Mouse (Mus musculus) E14TG2a.4 (cell line): ENCODE results near the gene Hfm1.

Source experiments
- H3K27me3 ChIP-seq: 2 replicates; pipeline ENCODE4 v1.6.1; 2014; ENCODE audit warnings: low read length, control low read depth; ENCODE audit not compliant: insufficient read depth
- H3K36me3 ChIP-seq: 2 replicates; pipeline ENCODE4 v1.6.1; 2014; ENCODE audit warnings: low read length, control low read depth; ENCODE audit not compliant: insufficient read depth
- H3K4me1 ChIP-seq: replicated peaks from 2 replicates; pipeline ENCODE4 v1.6.1; 2014; ENCODE audit warnings: low read depth, low read length, control low read depth
- H3K4me3 ChIP-seq: replicated peaks from 2 replicates; pipeline ENCODE4 v1.5.1; 2014; ENCODE audit warnings: mild to moderate bottlenecking, low read length
- H3K9me3 ChIP-seq: 2 replicates; pipeline ENCODE4 v1.6.1; 2014; ENCODE audit warnings: low read length, control low read depth
- CTCF ChIP-seq: conservative IDR thresholded peaks from 2 replicates; pipeline ENCODE4 v1.5.1; 2014; ENCODE audit warnings: low read length
- NANOG ChIP-seq: IDR thresholded peaks from 2 replicates; pipeline ENCODE4 v1.6.1; 2014; ENCODE audit warnings: borderline replicate concordance, low read length, mixed read lengths
- POU5F1 ChIP-seq: IDR thresholded peaks from 2 replicates; pipeline ENCODE4 v1.6.1; 2014; ENCODE audit warnings: low read length, borderline replicate concordance

The Hfm1 gene

GRCm38 (mm10) chr5:106925488-106926368, at the start of gene Hfm1:
TSS of gene Hfm1 (minus strand) at chr5:106926321.
- TF ChIP-seq POU5F1 = no peak
- no peak for TF ChIP-seq CTCF
- no peak for TF ChIP-seq NANOG
- H3K27me3 ChIP-seq = peaks cover 8% of the 10 kb centered on the region
- H3K4me1 ChIP-seq = no peaks in the 10 kb centered on the region; the same call in 1 of the 2 replicates

GRCm38 (mm10) chr5:106973883-106974282, 47.8 kb upstream of the Hfm1 start:
- Histone ChIP-seq H3K36me3 (peaks cover 95% of the 10 kb centered on the region), H3K27me3 (no peaks in the 10 kb centered on the region), H3K4me1 (no peaks in the 10 kb centered on the region), H3K4me3 (no peak overlapping the region), H3K9me3 (no peaks in the 10 kb centered on the region)
- TF ChIP-seq NANOG (no peak), CTCF (no peak), POU5F1 (no peak)

More at GRCm38 (mm10) chr5:106925488-106926368, at the start of gene Hfm1:
- Histone ChIP-seq H3K4me3 (peak within 1 kb of the TSS; percentile 75), H3K9me3 (no peaks in the 10 kb centered on the region), H3K36me3 (no peaks in the 10 kb centered on the region)

GRCm38 (mm10) chr5:106967578-106967977, 41.5 kb upstream of the Hfm1 start:
- no peak for TF ChIP-seq NANOG
- TF ChIP-seq POU5F1 = no peak
- TF ChIP-seq CTCF = no peak
- Histone ChIP-seq H3K36me3 (peaks cover 61% of the 10 kb centered on the region), H3K4me1 (peaks cover 16% of the 10 kb centered on the region), H3K27me3 (peaks cover 3% of the 10 kb centered on the region; the same call in 1 of the 2 replicates), H3K9me3 (no peaks in the 10 kb centered on the region), H3K4me3 (no peak overlapping the region)

DNA sequence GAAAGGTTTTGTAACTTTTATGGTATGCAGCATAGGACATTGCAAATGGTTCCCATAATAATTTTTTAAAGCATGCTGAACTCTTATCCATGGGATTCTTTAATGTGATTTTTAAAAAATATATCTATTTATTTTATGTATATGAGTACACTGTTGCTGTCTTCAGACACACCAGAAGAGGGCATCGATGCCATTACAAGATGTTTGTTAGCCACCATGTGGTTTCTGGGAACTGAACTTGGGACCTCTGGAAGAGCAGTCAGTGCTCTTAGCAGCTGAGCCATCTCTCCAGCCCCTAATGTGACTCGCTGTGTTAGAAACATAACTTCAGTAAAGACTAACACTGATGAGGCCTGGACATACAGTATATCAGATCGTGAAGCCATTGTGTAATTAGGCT, 40.3 kb upstream of the Hfm1 start:
- Histone ChIP-seq H3K9me3 (no peaks in the 10 kb centered on the region), H3K27me3 (peaks cover 5% of the 10 kb centered on the region; the same call in 1 of the 2 replicates), H3K4me1 (peaks cover 16% of the 10 kb centered on the region), H3K36me3 (peaks cover 51% of the 10 kb centered on the region), H3K4me3 (no peak overlapping the region)
- TF ChIP-seq NANOG = no peak
- TF ChIP-seq POU5F1 = no peak

DNA sequence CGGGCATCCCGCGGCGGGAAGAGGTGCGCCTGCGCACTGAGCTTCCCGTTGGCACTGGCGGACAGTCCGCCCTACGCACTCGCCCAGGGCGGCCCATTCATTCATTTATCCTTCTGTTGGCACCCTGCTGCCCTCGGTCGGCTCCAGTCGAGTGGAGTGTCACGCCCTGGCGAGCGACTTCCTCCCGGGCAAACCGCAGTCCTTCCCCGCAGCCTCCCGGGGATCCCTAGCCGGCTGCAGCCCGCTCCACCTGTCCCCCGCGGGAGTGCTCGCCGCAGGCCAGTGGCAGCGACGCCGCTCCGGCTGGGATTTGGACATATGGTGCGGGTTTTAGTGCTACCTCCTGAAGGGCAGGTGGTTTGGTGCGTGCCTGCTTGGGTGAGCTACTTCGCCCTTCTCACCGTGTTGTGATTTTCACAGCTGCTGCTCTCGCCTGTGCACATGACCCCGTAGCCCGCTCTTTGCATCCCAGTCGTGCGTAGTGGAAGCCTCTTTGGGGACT, 38.4 kb upstream of the Hfm1 start:
- Histone ChIP-seq H3K9me3 (no peaks in the 10 kb centered on the region), H3K27me3 (peaks cover 5% of the 10 kb centered on the region; the same call in 1 of the 2 replicates), H3K36me3 (peaks cover 34% of the 10 kb centered on the region), H3K4me1 (peaks cover 29% of the 10 kb centered on the region), H3K4me3 (peak overlapping the region; percentile 93)
- TF ChIP-seq CTCF = no peak
- no peak for TF ChIP-seq NANOG
- no peak for TF ChIP-seq POU5F1

- Histone ChIP-seq H3K4me1 (peaks cover 36% of the 10 kb centered on the region), H3K36me3 (peaks cover 27% of the 10 kb centered on the region), H3K9me3 (no peaks in the 10 kb centered on the region), H3K4me3 (peak within 1 kb of the TSS; percentile 93), H3K27me3 (peaks cover 5% of the 10 kb centered on the region; the same call in 1 of the 2 replicates)
- TF ChIP-seq CTCF (no peak), POU5F1 (no peak), NANOG (no peak)
These were observed 37.7 kb upstream of the Hfm1 start, which contains the start of gene Cdc7 for GRCm38 (mm10) chr5:106963584-106964512. TSS of gene Cdc7 (plus strand) at chr5:106964322.

GRCm38 (mm10) chr5:106960451-106960850, 34.3 kb upstream of the Hfm1 start:
- TF ChIP-seq CTCF (no peak), NANOG (no peak), POU5F1 (no peak)
- peaks cover 34% of the 10 kb centered on the region for H3K4me1 ChIP-seq
- H3K36me3 ChIP-seq = no peaks in the 10 kb centered on the region
- no peaks in the 10 kb centered on the region for H3K9me3 ChIP-seq
- H3K4me3 ChIP-seq = no peak overlapping the region
- peaks cover 5% of the 10 kb centered on the region; the same call in 1 of the 2 replicates for H3K27me3 ChIP-seq

DNA sequence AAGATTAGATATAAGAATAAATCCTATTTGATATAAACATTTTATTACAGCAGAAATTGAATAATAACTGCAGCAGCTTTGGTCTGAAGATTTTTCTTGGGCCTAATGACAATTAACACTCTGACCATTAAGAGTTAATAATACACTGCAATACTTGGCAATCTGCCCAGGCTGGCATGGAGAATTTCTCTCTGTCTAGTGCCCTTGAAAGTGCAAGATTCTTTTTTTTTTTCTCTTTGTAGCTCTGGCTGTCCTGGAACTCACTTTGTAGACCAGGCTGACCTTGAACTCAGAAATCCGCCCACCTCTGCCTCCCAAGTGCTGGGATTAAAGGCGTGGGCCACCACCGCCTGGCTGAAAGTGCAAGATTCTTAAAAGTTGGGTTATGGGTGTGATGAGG, 32.9 kb upstream of the Hfm1 start:
- H3K4me3 ChIP-seq = no peak overlapping the region
- TF ChIP-seq CTCF (no peak), POU5F1 (no peak)
- H3K4me1 ChIP-seq = peaks cover 27% of the 10 kb centered on the region
- H3K36me3 ChIP-seq = no peaks in the 10 kb centered on the region
- peaks cover 5% of the 10 kb centered on the region; the same call in 1 of the 2 replicates for H3K27me3 ChIP-seq
- H3K9me3 ChIP-seq = peaks cover 9% of the 10 kb centered on the region
